ENCODE assay signal across 28 mouse cellular contexts in genomic region chr5:134584798-134585197, GRCm38 (mm10). TPM values are rescaled to one million over a fixed set of nuclear protein-coding genes. Genes with fewer than 3 reads are reported as not detected.
DNase-seq lines count a peak whose midpoint lies in the region; ATAC-seq and TF ChIP-seq lines count a peak whose summit lies in the region.
"Had no signal": no experiment of that assay in that cellular context is flagged by ENCODE, and none has a peak within 500 bp of the region (broad histone marks: within the 10 kb centered on the region; RNA-seq: fewer than 3 reads in every experiment).

No protein-coding gene starts in this region.

- TF ChIP-seq POLR2A in MEL (IDR thresholded peaks at IDR 0.05; ENCODE audit: control insufficient read depth in 1 of 2, insufficient read depth in 1 of 2, low read depth in 1 of 2, low read length in 2 of 2, poor library complexity in 1 of 2): peak in 1 of 2 experiments; percentile 47; a peak in 2 of 4 replicates

- no peak for TF ChIP-seq RAD21 in MEL (IDR thresholded peaks at IDR 0.05; ENCODE audit: low read depth, low read length)

- peak overlapping the region; percentile 81; the same call in 1 of the 2 replicates for H3K9ac ChIP-seq in liver, embryonic 12.5 days
- peak overlapping the region; percentile 90 for H3K9ac ChIP-seq in MEL (ENCODE audit: control insufficient read depth, low read depth, low read length, poor library complexity, severe bottlenecking)
- H3K9ac ChIP-seq in liver, embryonic 13.5 days: peak overlapping the region; percentile 87
- H3K9ac ChIP-seq: embryonic facial prominence, embryonic 12.5 days; forebrain, postnatal 0 days; limb, embryonic 15.5 days; lung, embryonic 15.5 days; midbrain, embryonic 13.5 days had no signal

- H3K4me2 ChIP-seq in liver, embryonic 12.5 days: peak overlapping the region; percentile 88
- H3K4me2 ChIP-seq in liver, embryonic 13.5 days: peak overlapping the region; percentile 76
- H3K4me2 ChIP-seq: embryonic facial prominence, embryonic 12.5 days; heart, embryonic 11.5 days; limb, embryonic 15.5 days; midbrain, embryonic 13.5 days had no signal

- peaks cover 33% of the 10 kb centered on the region for H3K4me1 ChIP-seq in liver, embryonic 12.5 days
- peaks cover 2 to 21% of the 10 kb centered on the region in 2 experiments for H3K4me1 ChIP-seq in MEL (ENCODE audit: control insufficient read depth in 1 of 2, insufficient read depth in 2 of 2, low read length in 2 of 2)
- H3K4me1 ChIP-seq in liver, embryonic 13.5 days (replicated peaks): peaks cover 43% of the 10 kb centered on the region

- WGBS in liver, embryonic 12.5 days (ENCODE audit: insufficient replicate concordance): 40% methylated on average over 5 of the region's 5 CpGs
- 29% methylated on average over 5 of the region's 5 CpGs for WGBS in liver, embryonic 13.5 days (ENCODE audit: insufficient replicate concordance)

- DNase-seq in liver (no peak), MEL (ENCODE audit: low read depth, low spot score) (peak; percentile 87)
- no peak for DNase-seq in liver, embryonic 13.5 days
- no peak for DNase-seq in ovary, adult 18-20 months (ENCODE audit: low spot score)
- DNase-seq in adrenal gland, adult 8-10 months: no peak
- DNase-seq: cerebellum, adult 11-12 months; cerebellum, postnatal 10 days; forebrain, postnatal 0 days; kidney, postnatal 4 days; lung, postnatal 4 days; right cerebral cortex, postnatal 14 days; thymus, adult 18-20 months; thymus, postnatal 4 days had no signal

- peaks cover 45% of the 10 kb centered on the region for H3K36me3 ChIP-seq in liver, embryonic 12.5 days
- peaks cover under 1 to 20% of the 10 kb centered on the region in 2 experiments; a peak in 3 of 4 replicates for H3K36me3 ChIP-seq in MEL (ENCODE audit: control insufficient read depth in 1 of 2, insufficient read depth in 2 of 2, low read length in 2 of 2)
- H3K36me3 ChIP-seq in liver, embryonic 13.5 days: peaks cover 30% of the 10 kb centered on the region

- TF ChIP-seq CTCF in MEL (IDR thresholded peaks at IDR 0.05 in 2 of 3, conservative IDR thresholded peaks at IDR 0.05 in 1 of 3; ENCODE audit: control insufficient read depth in 1 of 3, insufficient read depth in 1 of 3, low read depth in 2 of 3, low read length in 3 of 3, poor library complexity in 1 of 3, severe bottlenecking in 1 of 3): no peak

- peak overlapping the region; percentile 76; the same call in 1 of the 2 replicates for H3K27ac ChIP-seq in liver, embryonic 12.5 days
- peak overlapping the region; percentile 98 for H3K27ac ChIP-seq in MEL (ENCODE audit: control insufficient read depth, low read depth, low read length)
- peak overlapping the region; percentile 75; the same call in 1 of the 2 replicates for H3K27ac ChIP-seq in liver, embryonic 13.5 days
- H3K27ac ChIP-seq: embryonic facial prominence, embryonic 12.5 days; hindbrain, embryonic 10.5 days; limb, embryonic 15.5 days; lung, embryonic 15.5 days; midbrain, embryonic 13.5 days had no signal

- ATAC-seq in liver, embryonic 12.5 days: no peak
- no peak for ATAC-seq in liver, embryonic 13.5 days (ENCODE audit: low read depth)
- peak; percentile 51 for ATAC-seq in megakaryocyte progenitor cell, adult 5-6 weeks (replicated peaks; ENCODE audit: poor library complexity)
- no peak for ATAC-seq in frontal cortex, adult (ENCODE audit: low TSS enrichment)
- ATAC-seq: forebrain, postnatal 0 days; intestine, postnatal 0 days; midbrain, embryonic 13.5 days had no signal

- H3K27me3 ChIP-seq in liver, embryonic 12.5 days (replicated peaks): no peaks in the 10 kb centered on the region
- H3K27me3 ChIP-seq in MEL (ENCODE audit: control insufficient read depth in 1 of 2, insufficient read depth in 2 of 2, low read length in 2 of 2): no peaks in the 10 kb centered on the region
- H3K27me3 ChIP-seq in liver, embryonic 13.5 days: no peaks in the 10 kb centered on the region
- H3K27me3 ChIP-seq: embryonic facial prominence, embryonic 12.5 days; limb, embryonic 15.5 days; lung, embryonic 15.5 days; midbrain, embryonic 13.5 days had no signal

- TF ChIP-seq EP300 in MEL (IDR thresholded peaks at IDR 0.05; ENCODE audit: low read depth in 1 of 2, low read length in 2 of 2): peak; percentile 93 to 94

- no peaks in the 10 kb centered on the region for H3K9me3 ChIP-seq in liver, embryonic 12.5 days (replicated peaks)
- no peaks in the 10 kb centered on the region for H3K9me3 ChIP-seq in MEL (replicated peaks; ENCODE audit: insufficient read depth, low read length)
- no peaks in the 10 kb centered on the region for H3K9me3 ChIP-seq in liver, embryonic 13.5 days (replicated peaks)
- H3K9me3 ChIP-seq: embryonic facial prominence, embryonic 12.5 days; hindbrain, embryonic 10.5 days; limb, embryonic 15.5 days; lung, embryonic 15.5 days; midbrain, embryonic 13.5 days had no signal

- H3K79me2 ChIP-seq in MEL (ENCODE audit: control insufficient read depth, insufficient read depth, low read length, poor library complexity): peaks cover 24% of the 10 kb centered on the region

- H3K4me3 ChIP-seq in liver, embryonic 12.5 days: no peak overlapping the region
- peak overlapping the region in 1 of 2 experiments; percentile 38; a peak in 1 of 4 replicates for H3K4me3 ChIP-seq in MEL (ENCODE audit: control insufficient read depth in 1 of 2, insufficient read depth in 1 of 2, low read depth in 2 of 2, low read length in 2 of 2)
- no peak overlapping the region for H3K4me3 ChIP-seq in liver, embryonic 13.5 days (replicated peaks)
- H3K4me3 ChIP-seq: embryonic facial prominence, embryonic 12.5 days; hindbrain, embryonic 10.5 days; limb, embryonic 15.5 days; lung, embryonic 15.5 days; midbrain, embryonic 13.5 days had no signal

TF ChIP-seq in MEL, 35 proteins besides CTCF, POLR2A, EP300 and RAD21 (continues in another document):
- TF ChIP-seq MXI1 (IDR thresholded peaks at IDR 0.05; ENCODE audit: low read depth, low read length) (peak; percentile 94; the same call in 1 of the 2 replicates), ZNF384 (IDR thresholded peaks at IDR 0.05; ENCODE audit: low read depth, low read length) (peak; percentile 80), ZMIZ1 (IDR thresholded peaks at IDR 0.05; ENCODE audit: low read depth, low read length) (no peak; the same call in 1 of the 2 replicates), ELF1 (IDR thresholded peaks at IDR 0.05; ENCODE audit: low read depth, low read length) (no peak), JUND (IDR thresholded peaks at IDR 0.05; ENCODE audit: low read depth, low read length) (no peak), GATA1 (IDR thresholded peaks at IDR 0.05; ENCODE audit: low read depth, low read length) (peak; percentile 89), KAT2A (conservative IDR thresholded peaks at IDR 0.05; ENCODE audit: low read depth, low read length) (no peak)

RNA-seq across cellular contexts. Expression of gene Rfc2, which starts 3.6 kb away (rescaled TPM):
- 259 and 263 TPM in 2 replicates for polyA plus RNA-seq in liver, embryonic 12.5 days (2016; fragmentation: Nextera tagmentation; extraction: Ambion mirVana)
- 268 and 304 TPM in 2 replicates for total RNA-seq in MEL (2012; rRNA removed)
- polyA plus RNA-seq in MEL (2012; ENCODE audit: insufficient read depth in 1 of 2, insufficient read length in 2 of 2, low read depth in 1 of 2, low replicate concordance in 2 of 2, missing spikeins in 1 of 2): 100 to 1,000 TPM in 1 of 2 experiments, not detected in 1; 424 TPM
- polyA plus RNA-seq in liver, embryonic 13.5 days (2015; fragmentation: Nextera tagmentation; extraction: Ambion mirVana): 233 and 246 TPM in 2 replicates
- 230 and 236 TPM in 2 replicates for total RNA-seq in megakaryocyte progenitor cell, adult 5-6 weeks (2015)
- 145 and 166 TPM in 2 replicates for total RNA-seq in megakaryocyte progenitor cell, adult 5-6 weeks (2017)
- total RNA-seq in adrenal gland, adult 8-10 months (2022): 10 to 100 TPM; 39.8 to 56.8 (median 46.2) TPM

RNA-seq across cellular contexts. Expression of gene Syna, which starts 24.8 kb away (rescaled TPM):
- not detected in 2 replicates for polyA plus RNA-seq in liver, embryonic 12.5 days (2016; fragmentation: Nextera tagmentation; extraction: Ambion mirVana)
- total RNA-seq in MEL (2012; rRNA removed): 0.07 TPM in 1 of 2 replicates, not detected in the other
- under 1 TPM in 1 of 2 experiments, not detected in 1; 0.21 TPM for polyA plus RNA-seq in MEL (2012; ENCODE audit: insufficient read depth in 1 of 2, insufficient read length in 2 of 2, low read depth in 1 of 2, low replicate concordance in 2 of 2, missing spikeins in 1 of 2)
- polyA plus RNA-seq in liver, embryonic 13.5 days (2015; fragmentation: Nextera tagmentation; extraction: Ambion mirVana): not detected in 2 replicates
- total RNA-seq in megakaryocyte progenitor cell, adult 5-6 weeks (2015): not detected in 2 replicates
- not detected in 2 replicates for total RNA-seq in megakaryocyte progenitor cell, adult 5-6 weeks (2017)
- not detected for total RNA-seq in adrenal gland, adult 8-10 months (2022)
- total RNA-seq: forebrain, postnatal 0 days; gastrocnemius, adult 18-20 months; monocyte, adult 5-6 weeks; neutrophil, adult 5-6 weeks had no signal
- polyA plus RNA-seq: forebrain, embryonic 11.5 days; heart, embryonic 11.5 days; heart, postnatal 0 days had no signal

RNA-seq across cellular contexts. Expression of gene Lat2, which starts 30.0 kb away (rescaled TPM):
- polyA plus RNA-seq in liver, embryonic 12.5 days (2016; fragmentation: Nextera tagmentation; extraction: Ambion mirVana): 1.7 and 1.8 TPM in 2 replicates
- total RNA-seq in MEL (2012; rRNA removed): 0.46 and 0.92 TPM in 2 replicates
- under 1 TPM in 1 of 2 experiments, not detected in 1; 0.79 TPM for polyA plus RNA-seq in MEL (2012; ENCODE audit: insufficient read depth in 1 of 2, insufficient read length in 2 of 2, low read depth in 1 of 2, low replicate concordance in 2 of 2, missing spikeins in 1 of 2)
- polyA plus RNA-seq in liver, embryonic 13.5 days (2015; fragmentation: Nextera tagmentation; extraction: Ambion mirVana): 1.6 TPM in 2 replicates
- 33.7 and 35.8 TPM in 2 replicates for total RNA-seq in megakaryocyte progenitor cell, adult 5-6 weeks (2015)
- 48.6 and 67.4 TPM in 2 replicates for total RNA-seq in megakaryocyte progenitor cell, adult 5-6 weeks (2017)
- 10 to 100 TPM in 2 of 4 experiments, 1 to 10 TPM in 2; 4.8 to 11.3 (median 8.0) TPM for total RNA-seq in adrenal gland, adult 8-10 months (2022)

RNA-seq across cellular contexts. Expression of gene Clip2, which starts 32.6 kb away (rescaled TPM):
- polyA plus RNA-seq in liver, embryonic 12.5 days (2016; fragmentation: Nextera tagmentation; extraction: Ambion mirVana): 0.94 and 1.0 TPM in 2 replicates
- total RNA-seq in MEL (2012; rRNA removed): 3.5 and 4.4 TPM in 2 replicates
- polyA plus RNA-seq in MEL (2012; ENCODE audit: insufficient read depth in 1 of 2, insufficient read length in 2 of 2, low read depth in 1 of 2, low replicate concordance in 2 of 2, missing spikeins in 1 of 2): 1 to 10 TPM in 1 of 2 experiments, not detected in 1; 7.4 TPM
- 0.37 and 0.50 TPM in 2 replicates for polyA plus RNA-seq in liver, embryonic 13.5 days (2015; fragmentation: Nextera tagmentation; extraction: Ambion mirVana)
- total RNA-seq in megakaryocyte progenitor cell, adult 5-6 weeks (2015): 2.1 and 2.2 TPM in 2 replicates
- total RNA-seq in megakaryocyte progenitor cell, adult 5-6 weeks (2017): 4.0 and 17.6 TPM in 2 replicates
- 10 to 100 TPM; 18.8 to 28.2 (median 22.9) TPM for total RNA-seq in adrenal gland, adult 8-10 months (2022)

RNA-seq across cellular contexts. Expression of gene Eif4h, which starts 54.5 kb away (rescaled TPM):
- polyA plus RNA-seq in liver, embryonic 12.5 days (2016; fragmentation: Nextera tagmentation; extraction: Ambion mirVana): 287 and 308 TPM in 2 replicates
- 451 and 471 TPM in 2 replicates for total RNA-seq in MEL (2012; rRNA removed)
- 100 to 1,000 TPM; 167 to 515 TPM for polyA plus RNA-seq in MEL (2012; ENCODE audit: insufficient read depth in 1 of 2, insufficient read length in 2 of 2, low read depth in 1 of 2, low replicate concordance in 2 of 2, missing spikeins in 1 of 2)
- 229 and 233 TPM in 2 replicates for polyA plus RNA-seq in liver, embryonic 13.5 days (2015; fragmentation: Nextera tagmentation; extraction: Ambion mirVana)
- total RNA-seq in megakaryocyte progenitor cell, adult 5-6 weeks (2015): 201 and 220 TPM in 2 replicates
- 238 and 266 TPM in 2 replicates for total RNA-seq in megakaryocyte progenitor cell, adult 5-6 weeks (2017)
- total RNA-seq in adrenal gland, adult 8-10 months (2022): 100 to 1,000 TPM; 241 to 258 (median 257) TPM
